Mouse (Mus musculus): ENCODE data around the gene 1600015I10Rik. TPM values are rescaled to one million over a fixed set of nuclear protein-coding genes. Genes with fewer than 3 reads are reported as not detected.
"Not testable (repeated sequence)": the region's sequence is repeated elsewhere in the genome, so short reads cannot be mapped to it uniquely, and the experiment has no call there.

Gene 1600015I10Rik
- total RNA-seq (2021): not detected
- long read RNA-seq, experiment 1: 0 reads
- long read RNA-seq, experiment 2: 0 reads

DNA sequence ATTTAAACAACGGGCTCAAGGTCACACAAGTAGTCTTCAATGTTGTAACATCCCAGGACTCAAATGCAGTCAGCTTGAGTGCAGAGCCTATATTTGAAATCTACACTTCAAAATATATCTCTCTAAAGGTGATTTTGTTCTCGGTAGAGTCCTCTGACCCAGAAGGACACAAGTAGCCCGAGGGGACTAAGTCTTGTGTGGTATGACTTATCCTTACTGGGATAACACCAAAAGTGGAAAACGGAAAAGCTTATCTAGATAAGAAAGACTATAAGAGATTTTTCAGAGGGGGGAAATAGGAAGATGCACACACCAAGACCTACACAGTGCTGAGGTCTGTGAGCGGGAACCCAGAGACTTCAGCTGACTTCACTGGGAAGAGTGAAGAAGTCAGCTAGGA lies at the start of gene 1600015I10Rik:
Gene 1600015I10Rik (plus strand): TSS at position 301 of the 400 bp plus-strand sequence.
- intact Hi-C loops (cut with DNase I): no loop called here
- TF ChIP-seq CTCF (IDR thresholded peaks at IDR 0.05): no peak
- DNase-seq: no peak
- Histone ChIP-seq H3K4me3 (no peak within 1 kb of the TSS), H3K27ac (no peak within 1 kb of the TSS)

DNA sequence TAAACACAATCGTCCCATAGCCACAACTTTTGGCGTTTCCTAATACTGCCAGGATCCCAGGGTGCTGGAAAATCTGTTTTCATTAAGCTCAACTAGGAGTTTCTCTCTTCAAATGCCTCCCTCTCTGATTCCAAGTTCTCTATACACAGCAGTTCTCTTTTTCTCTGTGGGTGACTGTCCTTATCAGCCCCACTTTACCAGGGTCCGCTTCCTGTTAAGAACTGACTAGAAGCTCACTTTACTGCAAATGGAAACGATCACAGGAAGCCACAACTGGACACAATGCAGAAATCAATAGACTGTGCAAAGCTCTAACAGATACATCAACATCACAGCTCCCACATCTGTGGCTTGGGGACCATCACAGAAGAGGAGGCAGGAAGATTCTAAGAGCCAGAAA lies 35.5 kb upstream of the 1600015I10Rik start:
- no peak for TF ChIP-seq CTCF (IDR thresholded peaks at IDR 0.05)
- H3K4me3 ChIP-seq: no peak overlapping the region

DNA sequence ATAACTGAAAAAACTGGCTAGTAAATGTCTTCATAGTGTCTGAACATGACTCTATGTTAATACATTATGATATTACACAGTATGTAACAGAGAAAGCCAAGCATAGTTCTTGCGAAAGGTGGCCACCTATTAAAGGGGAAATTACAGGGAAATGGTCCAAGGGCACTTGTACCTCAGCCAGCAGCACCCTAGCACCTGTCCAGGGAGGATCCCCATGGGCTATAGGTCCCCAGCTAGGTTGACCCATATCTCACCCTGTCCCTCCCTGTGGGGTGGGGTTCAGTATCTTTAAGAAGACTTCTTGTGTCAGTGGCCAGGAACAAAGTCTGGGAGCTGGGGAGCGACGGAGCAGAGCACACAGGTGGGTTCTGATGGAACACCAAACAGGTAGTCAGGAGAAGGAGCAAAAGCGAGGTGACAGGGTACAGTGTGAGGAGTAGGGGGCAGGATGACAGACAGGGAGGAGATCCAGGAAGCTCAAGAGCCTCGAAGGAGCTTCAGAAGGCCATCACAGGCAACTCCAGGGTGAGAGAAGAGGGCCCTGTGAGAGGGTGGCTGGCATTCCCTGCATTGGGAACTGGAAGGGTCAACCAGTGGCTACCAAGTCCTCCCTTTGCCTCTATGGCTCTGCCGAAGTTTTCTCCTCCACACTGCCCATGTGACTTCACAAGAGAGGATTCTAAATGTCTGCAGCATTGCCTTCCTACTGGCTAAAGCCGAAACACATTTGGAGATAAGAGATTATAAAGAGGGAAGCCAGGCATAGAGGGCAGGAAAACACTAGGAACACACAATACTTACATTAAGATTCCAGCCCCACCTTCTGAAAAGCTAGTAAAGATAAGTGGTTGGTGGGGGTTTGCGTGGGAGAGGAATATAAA lies 34.5 kb upstream of the 1600015I10Rik start:
- no peak for DNase-seq
- H3K27ac ChIP-seq: no peak overlapping the region
- intact Hi-C loops (cut with DNase I): no loop called here
- no peak for TF ChIP-seq CTCF (IDR thresholded peaks at IDR 0.05)
- H3K4me3 ChIP-seq: no peak overlapping the region

More for the DNA sequence above, 35.5 kb upstream of the 1600015I10Rik start:
- no peak for DNase-seq
- H3K27ac ChIP-seq: no peak overlapping the region
- intact Hi-C loops (cut with DNase I): no loop called here

DNA sequence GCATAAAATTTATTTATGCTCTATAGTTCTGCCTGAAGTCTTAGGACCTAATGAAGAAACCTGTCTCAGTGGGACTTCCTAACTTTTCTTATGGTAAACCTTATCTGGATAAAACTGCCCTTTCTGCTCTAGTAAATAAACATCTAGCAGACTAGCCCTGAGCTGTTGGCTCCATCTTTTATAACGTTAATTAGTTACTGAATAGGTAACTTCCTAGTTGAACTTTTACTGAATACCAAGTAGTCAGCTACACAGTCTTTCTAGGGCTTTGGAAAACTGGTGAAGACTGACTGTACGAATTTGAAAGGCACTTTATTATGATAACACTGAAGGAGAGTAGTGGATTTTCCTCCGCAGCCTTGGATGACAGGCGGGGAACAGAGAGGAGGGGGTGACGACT lies 33.8 kb upstream of the 1600015I10Rik start:
- DNase-seq: no peak
- TF ChIP-seq CTCF (IDR thresholded peaks at IDR 0.05): no peak
- intact Hi-C loops (cut with DNase I): no loop called here
- Histone ChIP-seq H3K27ac (no peak overlapping the region), H3K4me3 (no peak overlapping the region)

DNA sequence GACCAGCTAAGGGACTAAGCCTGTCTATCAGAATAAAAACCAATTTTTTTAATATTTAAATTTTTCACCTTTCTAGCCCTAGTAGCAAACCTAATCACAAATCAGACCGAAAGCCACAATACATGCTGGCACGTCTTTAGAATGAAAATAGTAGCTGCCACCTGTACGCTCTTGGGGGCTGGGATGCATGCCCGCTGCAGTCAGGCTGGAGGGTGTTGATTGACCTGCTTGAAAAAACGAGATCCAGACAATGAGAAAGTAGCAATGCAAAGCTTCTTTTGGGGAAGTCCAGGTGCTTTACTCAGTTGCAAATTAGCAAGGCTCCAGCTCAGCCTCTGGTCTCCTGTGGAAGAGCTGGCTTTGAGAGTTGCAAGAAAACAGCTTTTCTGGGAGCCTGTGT lies 32.7 kb upstream of the 1600015I10Rik start:
- H3K4me3 ChIP-seq: no peak overlapping the region
- DNase-seq: no peak
- H3K27ac ChIP-seq: no peak overlapping the region
- intact Hi-C loops (cut with DNase I): no loop called here
- no peak for TF ChIP-seq CTCF (IDR thresholded peaks at IDR 0.05)

DNA sequence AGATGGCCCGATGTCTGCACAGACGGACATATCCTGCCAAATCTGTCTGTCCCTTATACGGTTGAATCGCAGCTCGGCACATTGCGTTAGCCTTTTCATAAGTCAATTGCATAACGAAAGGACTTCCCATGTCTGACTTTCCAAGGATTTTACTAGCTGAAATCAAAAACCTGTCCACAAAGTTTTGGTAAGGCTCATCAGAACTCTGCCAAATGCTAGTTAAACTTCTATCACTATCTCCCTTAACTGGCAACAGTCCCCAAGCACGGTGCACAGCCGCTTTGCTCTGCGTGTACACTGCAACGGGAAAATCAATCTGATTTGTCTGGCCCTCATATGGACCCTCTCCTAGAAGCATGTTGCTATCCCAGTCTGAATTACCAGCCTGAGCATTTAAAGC lies 28.4 kb upstream of the 1600015I10Rik start:
- DNase-seq; intact Hi-C loops (cut with DNase I); H3K27ac ChIP-seq; H3K4me3 ChIP-seq: not testable (repeated sequence)

DNA sequence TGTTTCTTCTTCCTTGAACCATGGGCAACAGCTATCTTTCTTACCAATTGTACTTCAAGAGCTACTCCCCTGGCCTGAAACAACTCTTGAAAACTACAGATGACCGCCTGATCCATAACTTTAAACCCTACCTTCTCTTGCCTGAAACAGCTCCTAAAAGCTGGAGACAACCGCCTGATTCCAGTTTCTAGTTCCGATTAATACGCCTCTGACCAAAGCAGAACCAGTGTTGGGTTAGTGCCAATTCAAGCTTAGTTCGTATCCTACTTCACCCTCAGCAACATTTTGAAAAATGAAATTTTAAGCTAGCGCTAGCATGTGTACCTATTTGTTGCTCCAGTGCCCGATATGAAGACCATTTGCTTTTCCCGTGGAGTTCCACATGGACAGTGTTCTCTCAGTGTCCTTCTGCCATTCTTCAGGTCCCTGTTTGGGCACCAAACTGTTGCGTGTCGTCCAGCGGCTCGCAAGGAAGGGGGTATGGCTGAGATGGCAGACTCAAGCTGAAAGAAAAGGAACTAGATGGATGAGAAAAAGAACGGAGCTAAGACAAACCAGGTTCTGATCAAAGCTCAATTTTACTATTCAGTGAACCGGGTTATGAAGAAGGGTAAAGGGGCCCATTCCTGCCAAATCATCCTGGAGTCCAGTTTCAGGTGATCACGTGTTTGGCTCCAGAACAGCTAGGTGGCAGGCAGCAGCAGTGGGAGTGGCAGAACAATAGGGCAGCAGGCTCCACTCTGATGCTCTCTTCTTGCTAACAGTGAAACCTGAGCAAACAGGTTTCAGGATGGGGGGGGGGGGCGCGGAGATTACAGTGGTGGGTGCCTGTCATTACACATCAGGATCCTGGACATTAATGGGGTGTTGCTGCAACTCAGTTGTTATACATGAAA lies 26.9 kb upstream of the 1600015I10Rik start:
- no peak for TF ChIP-seq CTCF (IDR thresholded peaks at IDR 0.05)
- Histone ChIP-seq H3K27ac (no peak overlapping the region), H3K4me3 (no peak overlapping the region)
- intact Hi-C loops (cut with DNase I): no loop called here
- no peak for DNase-seq

DNA sequence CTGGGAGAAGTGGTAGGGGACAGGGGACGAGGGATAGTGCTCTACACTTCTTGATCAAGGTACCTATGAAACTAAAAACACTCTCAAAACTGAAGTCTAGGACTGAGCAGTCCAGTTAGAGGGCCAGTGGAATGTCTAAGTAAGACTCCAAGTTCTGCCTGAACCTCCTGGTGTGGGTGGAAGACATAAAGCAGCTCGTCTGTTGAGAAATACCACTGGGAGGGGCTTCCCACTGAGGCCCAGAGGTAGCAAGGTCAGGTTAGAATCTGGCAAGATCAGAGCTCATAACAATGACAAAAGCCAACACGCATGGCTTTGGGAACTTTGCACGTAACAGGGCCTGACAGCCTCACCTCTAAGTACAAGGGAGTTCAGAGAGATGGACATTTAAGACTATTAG lies 26.3 kb upstream of the 1600015I10Rik start:
- intact Hi-C loops (cut with DNase I): no loop called here

DNA sequence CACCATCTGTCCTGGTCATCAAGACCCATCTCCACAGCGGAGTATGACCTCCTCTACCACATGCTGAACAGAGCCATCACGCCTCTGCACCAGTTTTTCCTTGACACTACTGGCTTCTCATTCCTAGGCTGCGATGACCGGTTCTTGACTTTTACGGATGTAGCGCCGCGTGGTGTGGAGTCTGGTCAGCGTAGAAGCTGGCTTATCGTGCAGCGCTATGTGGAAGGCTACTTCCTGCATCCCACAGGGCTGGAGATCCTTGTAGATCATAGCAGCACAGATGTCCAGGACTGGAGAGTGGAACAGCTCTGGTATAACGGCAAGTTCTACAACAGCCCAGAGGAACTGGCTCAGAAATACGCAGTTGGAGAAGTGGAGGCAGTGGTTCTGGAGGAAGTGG lies 24.1 kb upstream of the 1600015I10Rik start:
- no peak overlapping the region for H3K4me3 ChIP-seq
- TF ChIP-seq CTCF (IDR thresholded peaks at IDR 0.05): no peak
- H3K27ac ChIP-seq: no peak overlapping the region
- no peak for DNase-seq
- intact Hi-C loops (cut with DNase I): no loop called here

More for the DNA sequence above, 26.3 kb upstream of the 1600015I10Rik start:
- DNase-seq: no peak
- no peak overlapping the region for H3K4me3 ChIP-seq
- TF ChIP-seq CTCF (IDR thresholded peaks at IDR 0.05): no peak
- no peak overlapping the region for H3K27ac ChIP-seq

DNA sequence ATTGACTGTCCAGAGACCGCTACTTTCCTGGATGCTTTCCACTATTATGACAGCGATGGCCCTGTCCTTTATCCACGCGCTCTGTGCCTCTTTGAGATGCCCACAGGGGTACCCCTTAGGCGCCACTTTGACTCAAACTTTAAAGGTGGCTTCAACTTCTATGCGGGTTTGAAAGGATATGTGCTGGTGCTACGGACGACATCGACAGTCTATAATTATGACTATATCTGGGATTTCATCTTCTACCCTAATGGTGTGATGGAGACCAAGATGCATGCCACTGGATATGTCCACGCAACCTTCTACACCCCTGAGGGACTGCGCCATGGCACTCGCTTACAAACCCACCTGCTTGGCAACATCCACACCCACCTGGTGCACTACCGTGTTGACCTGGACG lies 23.3 kb upstream of the 1600015I10Rik start:
- TF ChIP-seq CTCF (IDR thresholded peaks at IDR 0.05): no peak
- Histone ChIP-seq H3K4me3 (no peak overlapping the region), H3K27ac (no peak overlapping the region)
- intact Hi-C loops (cut with DNase I): no loop called here
- no peak for DNase-seq

DNA sequence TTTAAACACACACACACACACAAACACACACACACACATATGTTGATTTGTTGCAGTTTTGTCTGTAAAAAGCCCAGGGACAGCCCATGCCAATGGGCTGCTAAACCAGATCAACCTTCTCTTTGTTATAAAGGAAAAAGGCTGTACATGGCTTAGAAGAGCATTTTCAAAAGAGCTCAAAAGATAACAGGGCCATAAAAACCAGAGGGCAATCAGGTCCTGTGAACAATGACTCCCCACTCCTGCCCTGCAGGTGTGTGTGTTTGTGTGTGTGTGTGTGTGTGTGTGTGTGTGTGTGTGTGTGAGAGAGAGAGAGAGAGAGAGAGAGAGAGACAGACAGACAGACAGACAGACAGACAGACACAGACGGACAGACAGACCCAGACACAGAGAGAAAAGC lies 20.5 kb upstream of the 1600015I10Rik start:
- intact Hi-C loops (cut with DNase I): no loop called here
- no peak for TF ChIP-seq CTCF (IDR thresholded peaks at IDR 0.05)
- H3K27ac ChIP-seq: no peak overlapping the region
- DNase-seq: no peak
- no peak overlapping the region for H3K4me3 ChIP-seq

DNA sequence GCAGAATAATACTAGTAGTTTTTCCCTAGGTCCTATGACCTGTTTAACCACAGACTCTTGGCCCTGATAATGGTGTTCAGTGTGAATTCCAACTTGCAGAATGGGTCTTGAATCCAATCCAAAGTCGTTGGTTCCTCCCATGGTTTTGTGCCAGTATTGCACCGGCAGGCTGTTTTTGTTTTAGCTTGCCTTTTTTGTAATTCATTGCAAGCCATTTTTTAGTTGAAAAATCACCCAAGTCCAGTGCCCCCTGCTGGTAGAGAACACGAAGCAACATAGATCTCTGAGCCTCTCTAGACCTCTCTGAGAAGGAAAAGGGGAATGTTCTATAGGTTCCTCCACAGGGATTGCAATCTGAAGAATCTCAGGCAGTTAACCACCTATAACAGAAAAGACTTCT lies 17.7 kb upstream of the 1600015I10Rik start:
- H3K27ac ChIP-seq: no peak overlapping the region
- H3K4me3 ChIP-seq: no peak overlapping the region
- TF ChIP-seq CTCF (IDR thresholded peaks at IDR 0.05): peak; percentile 63
- intact Hi-C loops (cut with DNase I): loop anchor here (5.0 kb wide), 1 partner anchor 95 kb away; no protein-coding TSS in a partner anchor
- DNase-seq: no peak

DNA sequence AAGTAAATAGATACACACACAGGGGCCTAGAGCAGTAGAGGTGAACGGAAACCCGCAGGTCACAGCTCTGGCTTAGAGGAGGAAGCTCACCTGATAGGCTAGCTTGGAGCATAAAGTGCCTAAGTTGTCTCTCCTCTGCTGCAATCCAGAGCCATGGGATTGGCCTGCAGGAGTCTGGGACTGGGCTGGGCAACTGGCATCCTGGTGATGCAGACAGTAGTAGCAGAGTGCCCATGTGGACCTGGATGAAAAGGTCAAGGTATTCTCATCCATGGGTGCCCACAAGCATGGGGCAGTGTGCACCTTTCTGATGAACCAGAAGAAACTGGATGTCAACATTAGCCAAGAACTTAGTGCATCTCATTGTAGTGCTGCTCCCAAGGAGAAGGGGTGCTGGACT lies 16.1 kb upstream of the 1600015I10Rik start:
- H3K4me3 ChIP-seq: no peak overlapping the region
- DNase-seq: no peak
- TF ChIP-seq CTCF (IDR thresholded peaks at IDR 0.05): no peak
- intact Hi-C loops (cut with DNase I): loop anchor here (5.0 kb wide), 1 partner anchor 96 kb away; no protein-coding TSS in a partner anchor
- no peak overlapping the region for H3K27ac ChIP-seq
